Mouse (Mus musculus) skeletal muscle tissue, adult 2 months (tissue): Measurements from ENCODE around the gene Gm21800.
"Not testable (repeated sequence)": the region's sequence is repeated elsewhere in the genome, so short reads cannot be mapped to it uniquely, and the experiment has no call there.

ENCODE experiments used
- DNase-seq: peaks from one replicate; pipeline ENCODE4 v3.0.0-alpha.2; 2012; ENCODE audit warnings: low read depth, low spot score

Gene Gm21800

GRCm38 (mm10) chrY:41406198-41406597, at the start of gene Gm21800:
Gene Gm21800 (plus strand): TSS chrY:41406498.
- DNase-seq = not testable (repeated sequence)
